ENCODE assay signal across 8 mouse cellular contexts in genomic region chr9:21916851-21917492, GRCm38 (mm10). TPM values are rescaled to one million over a fixed set of nuclear protein-coding genes. Genes with fewer than 3 reads are reported as not detected.
DNase-seq lines count a peak whose midpoint lies in the region; ATAC-seq and TF ChIP-seq lines count a peak whose summit lies in the region.

No protein-coding gene starts in this region.

- H3K27ac ChIP-seq in cerebellum, adult 2 months (ENCODE audit: insufficient read depth, low read length), result no peak overlapping the region
- no peak overlapping the region for H3K27ac ChIP-seq in limb, embryonic 14.5 days (replicated peaks; ENCODE audit: low read depth, low read length)
- H3K27ac ChIP-seq in stomach, embryonic 16.5 days (ENCODE audit: low read length), result peak overlapping the region; percentile 97

- peak overlapping the region; percentile 97 for H3K4me2 ChIP-seq in limb, embryonic 14.5 days (replicated peaks; ENCODE audit: low read depth, low read length, severe bottlenecking)
- H3K4me2 ChIP-seq in stomach, embryonic 16.5 days (ENCODE audit: low read depth, low read length), result peak overlapping the region; percentile 91

- no peak overlapping the region for H3K9ac ChIP-seq in limb, embryonic 14.5 days (ENCODE audit: low read depth, low read length, severe bottlenecking)
- H3K9ac ChIP-seq in stomach, embryonic 16.5 days (ENCODE audit: low read length), result peak overlapping the region; percentile 88; the same call in 1 of the 2 replicates

- H3K36me3 ChIP-seq in megakaryocyte, embryonic 14.5 days (replicated peaks; ENCODE audit: low read length), result peaks cover 34% of the 10 kb centered on the region
- H3K36me3 ChIP-seq in limb, embryonic 14.5 days (ENCODE audit: control insufficient read depth, insufficient read depth, low read length), result no peaks in the 10 kb centered on the region
- no peaks in the 10 kb centered on the region for H3K36me3 ChIP-seq in stomach, embryonic 16.5 days (ENCODE audit: control insufficient read depth, insufficient read depth, low read length)

- no peak for DNase-seq in cerebellum, adult 2 months
- no peak for DNase-seq in limb, embryonic 14.5 days (ENCODE audit: low spot score)
- DNase-seq in urinary bladder, postnatal 36 days (ENCODE audit: low spot score in 2 of 2), result no peak

- no peak for TF ChIP-seq POLR2A in cerebellum, adult 2 months (IDR thresholded peaks at IDR 0.05; ENCODE audit: borderline replicate concordance, insufficient read depth, low read length)
- TF ChIP-seq POLR2A in limb, embryonic 14.5 days (IDR thresholded peaks at IDR 0.05; ENCODE audit: borderline replicate concordance, extremely low read depth, insufficient read depth, insufficient read length), result no peak

- no peaks in the 10 kb centered on the region for H3K27me3 ChIP-seq in cerebellum, adult 2 months (ENCODE audit: control insufficient read depth, insufficient read depth, low read length)
- peaks cover 9% of the 10 kb centered on the region for H3K27me3 ChIP-seq in megakaryocyte, embryonic 14.5 days (replicated peaks)
- no peaks in the 10 kb centered on the region for H3K27me3 ChIP-seq in limb, embryonic 14.5 days (ENCODE audit: control insufficient read depth, insufficient read depth, low read length)
- H3K27me3 ChIP-seq in stomach, embryonic 16.5 days (ENCODE audit: control insufficient read depth, insufficient read depth, low read length), result no peaks in the 10 kb centered on the region

- no peak for ATAC-seq in cerebellum, adult (ENCODE audit: insufficient number of reproducible peaks, low FRiP score, low TSS enrichment)
- ATAC-seq in megakaryocyte, adult 5-6 weeks (ENCODE audit: poor library complexity, severe bottlenecking), result no peak
- no peak for ATAC-seq in limb, embryonic 14.5 days (ENCODE audit: low FRiP score, low read depth)
- ATAC-seq in stomach, embryonic 16.5 days (ENCODE audit: insufficient read depth, low FRiP score), result no peak
- ATAC-seq in frontal cortex, adult (ENCODE audit: low TSS enrichment), result no peak

- 41% methylated on average over 3 of the region's 3 CpGs for WGBS in cerebellum, adult 2 months
- 54% methylated on average over 3 of the region's 3 CpGs for WGBS in limb, embryonic 14.5 days
- WGBS in stomach, embryonic 16.5 days, result 54% methylated on average over 3 of the region's 3 CpGs

- H3K4me1 ChIP-seq in cerebellum, adult 2 months (ENCODE audit: control insufficient read depth, insufficient read depth, low read length), result no peaks in the 10 kb centered on the region
- H3K4me1 ChIP-seq in megakaryocyte, embryonic 14.5 days, result peaks cover 44% of the 10 kb centered on the region
- H3K4me1 ChIP-seq in limb, embryonic 14.5 days (ENCODE audit: control insufficient read depth, insufficient read depth, low read length), result no peaks in the 10 kb centered on the region
- no peaks in the 10 kb centered on the region for H3K4me1 ChIP-seq in stomach, embryonic 16.5 days (ENCODE audit: control insufficient read depth, insufficient read depth, low read length)

- H3K9me3 ChIP-seq in megakaryocyte, embryonic 14.5 days, result no peaks in the 10 kb centered on the region
- no peaks in the 10 kb centered on the region for H3K9me3 ChIP-seq in limb, embryonic 14.5 days (ENCODE audit: control insufficient read depth, low read length)
- H3K9me3 ChIP-seq in stomach, embryonic 16.5 days (replicated peaks; ENCODE audit: control insufficient read depth, low read length), result no peaks in the 10 kb centered on the region

- no peak for TF ChIP-seq CTCF in cerebellum, adult 2 months (IDR thresholded peaks at IDR 0.05; ENCODE audit: borderline replicate concordance, insufficient read depth, low read depth, low read length)

- H3K4me3 ChIP-seq in cerebellum, adult 2 months (replicated peaks; ENCODE audit: insufficient read depth, low read depth, low read length), result peak overlapping the region; percentile 67
- H3K4me3 ChIP-seq in megakaryocyte, embryonic 14.5 days (replicated peaks), result peak overlapping the region; percentile 98
- peak overlapping the region; percentile 61 for H3K4me3 ChIP-seq in limb, embryonic 14.5 days (replicated peaks; ENCODE audit: low read length)
- peak overlapping the region; percentile 79 for H3K4me3 ChIP-seq in stomach, embryonic 16.5 days (replicated peaks; ENCODE audit: low read length)

RNA-seq across cellular contexts. Expression of gene Rab3d, which starts 1.0 kb away (rescaled TPM):
- polyA plus RNA-seq in cerebellum, adult 2 months (2012; rRNA removed), result 13.9 and 16.3 TPM in 2 replicates
- 1.7 and 4.9 TPM in 2 replicates for polyA plus RNA-seq in megakaryocyte, embryonic 14.5 days (2012; ENCODE audit: insufficient read depth, low replicate concordance)
- 36.7 and 44.4 TPM in 2 replicates for total RNA-seq in megakaryocyte, adult 5-6 weeks (2015)
- 66.4 and 92.7 TPM in 2 replicates for total RNA-seq in megakaryocyte, adult 5-6 weeks (2017)
- polyA plus RNA-seq in limb, embryonic 14.5 days (2012; rRNA removed), result 30.1 and 30.7 TPM in 2 replicates
- 32.5 and 36.3 TPM in 2 replicates for polyA plus RNA-seq in limb, embryonic 14.5 days (2014; fragmentation: Nextera tagmentation; extraction: Ambion mirVana)
- polyA plus RNA-seq in stomach, embryonic 16.5 days (2015; fragmentation: Nextera tagmentation; extraction: Ambion mirVana), result 106 and 130 TPM in 2 replicates

RNA-seq across cellular contexts. Expression of gene Ccdc159, which starts 10.3 kb away (rescaled TPM):
- polyA plus RNA-seq in cerebellum, adult 2 months (2012; rRNA removed), result 14.7 and 16.6 TPM in 2 replicates
- polyA plus RNA-seq in megakaryocyte, embryonic 14.5 days (2012; ENCODE audit: insufficient read depth, low replicate concordance), result 0.67 and 4.8 TPM in 2 replicates
- 0.22 and 1.0 TPM in 2 replicates for total RNA-seq in megakaryocyte, adult 5-6 weeks (2015)
- 0.53 TPM in 1 of 2 replicates, not detected in the other for total RNA-seq in megakaryocyte, adult 5-6 weeks (2017)
- polyA plus RNA-seq in limb, embryonic 14.5 days (2012; rRNA removed), result 9.6 and 10.8 TPM in 2 replicates
- polyA plus RNA-seq in limb, embryonic 14.5 days (2014; fragmentation: Nextera tagmentation; extraction: Ambion mirVana), result 2.8 and 3.3 TPM in 2 replicates
- 3.4 and 4.6 TPM in 2 replicates for polyA plus RNA-seq in stomach, embryonic 16.5 days (2015; fragmentation: Nextera tagmentation; extraction: Ambion mirVana)

RNA-seq across cellular contexts. Expression of gene Tmem205, which starts 10.4 kb away (rescaled TPM):
- 62.5 and 64.1 TPM in 2 replicates for polyA plus RNA-seq in cerebellum, adult 2 months (2012; rRNA removed)
- polyA plus RNA-seq in megakaryocyte, embryonic 14.5 days (2012; ENCODE audit: insufficient read depth, low replicate concordance), result 33.0 and 55.9 TPM in 2 replicates
- total RNA-seq in megakaryocyte, adult 5-6 weeks (2015), result 40.9 and 48.2 TPM in 2 replicates
- total RNA-seq in megakaryocyte, adult 5-6 weeks (2017), result 8.0 and 14.1 TPM in 2 replicates
- 37.4 and 45.3 TPM in 2 replicates for polyA plus RNA-seq in limb, embryonic 14.5 days (2012; rRNA removed)
- polyA plus RNA-seq in limb, embryonic 14.5 days (2014; fragmentation: Nextera tagmentation; extraction: Ambion mirVana), result 49.5 and 51.5 TPM in 2 replicates
- polyA plus RNA-seq in stomach, embryonic 16.5 days (2015; fragmentation: Nextera tagmentation; extraction: Ambion mirVana), result 74.5 and 81.2 TPM in 2 replicates

RNA-seq across cellular contexts. Expression of gene Plppr2, which starts 19.9 kb away (rescaled TPM):
- 97.5 and 106 TPM in 2 replicates for polyA plus RNA-seq in cerebellum, adult 2 months (2012; rRNA removed)
- polyA plus RNA-seq in megakaryocyte, embryonic 14.5 days (2012; ENCODE audit: insufficient read depth, low replicate concordance), result 3.1 and 6.4 TPM in 2 replicates
- total RNA-seq in megakaryocyte, adult 5-6 weeks (2015), result 0.57 and 0.96 TPM in 2 replicates
- 0.65 TPM in 1 of 2 replicates, not detected in the other for total RNA-seq in megakaryocyte, adult 5-6 weeks (2017)
- polyA plus RNA-seq in limb, embryonic 14.5 days (2012; rRNA removed), result 31.7 and 44.2 TPM in 2 replicates
- 8.7 and 11.2 TPM in 2 replicates for polyA plus RNA-seq in limb, embryonic 14.5 days (2014; fragmentation: Nextera tagmentation; extraction: Ambion mirVana)
- 6.9 and 7.1 TPM in 2 replicates for polyA plus RNA-seq in stomach, embryonic 16.5 days (2015; fragmentation: Nextera tagmentation; extraction: Ambion mirVana)

RNA-seq across cellular contexts. Expression of gene Swsap1, which starts 38.6 kb away (rescaled TPM):
- polyA plus RNA-seq in cerebellum, adult 2 months (2012; rRNA removed), result 12.2 and 12.8 TPM in 2 replicates
- 3.9 and 5.9 TPM in 2 replicates for polyA plus RNA-seq in megakaryocyte, embryonic 14.5 days (2012; ENCODE audit: insufficient read depth, low replicate concordance)
- 3.7 and 4.3 TPM in 2 replicates for total RNA-seq in megakaryocyte, adult 5-6 weeks (2015)
- 6.5 and 6.6 TPM in 2 replicates for total RNA-seq in megakaryocyte, adult 5-6 weeks (2017)
- polyA plus RNA-seq in limb, embryonic 14.5 days (2012; rRNA removed), result 6.5 and 7.0 TPM in 2 replicates
- 12.8 TPM in 2 replicates for polyA plus RNA-seq in limb, embryonic 14.5 days (2014; fragmentation: Nextera tagmentation; extraction: Ambion mirVana)
- polyA plus RNA-seq in stomach, embryonic 16.5 days (2015; fragmentation: Nextera tagmentation; extraction: Ambion mirVana), result 5.6 and 6.0 TPM in 2 replicates
